Mouse (Mus musculus): ENCODE data around the gene Lrmp.
"Not testable (repeated sequence)": the region's sequence is repeated elsewhere in the genome, so short reads cannot be mapped to it uniquely, and the experiment has no call there.

Lrmp gene

DNA sequence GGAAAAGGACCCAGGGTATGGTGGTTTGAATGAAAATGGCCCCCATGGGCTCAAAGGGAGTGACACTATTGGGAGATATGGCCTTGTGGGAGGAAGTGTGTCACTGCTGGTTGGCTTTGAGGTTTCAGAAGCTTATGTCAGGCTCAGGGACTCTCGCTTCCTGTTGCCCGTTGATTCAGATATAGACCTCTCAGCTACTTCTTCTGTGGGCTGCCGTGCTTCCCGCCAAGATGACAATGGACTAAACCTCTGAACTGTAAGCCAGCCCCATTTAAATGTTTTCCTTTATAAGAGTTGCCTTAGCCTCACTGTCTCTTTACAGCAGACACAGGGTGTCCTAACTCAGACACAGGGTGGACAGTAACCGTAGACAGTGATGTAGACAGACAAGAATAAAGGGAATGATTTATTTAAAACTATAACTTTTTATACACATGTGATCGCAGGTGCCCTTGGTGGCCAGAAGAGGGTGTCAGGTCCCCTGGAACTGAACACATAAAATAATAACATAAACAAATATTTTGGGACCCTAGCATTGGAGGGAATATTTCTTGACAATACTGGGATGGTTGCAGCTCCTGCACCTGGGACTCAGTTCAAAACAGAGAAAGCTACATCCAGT, at the start of gene Lrmp:
Gene Lrmp (plus strand): TSS at position 178 of the 622 bp plus-strand sequence.
- no peak for DNase-seq (ENCODE audit: extremely low spot score, low read depth, low spot score)

GRCm38 (mm10) chr6:145066416-145066815, 49.0 kb upstream of the Lrmp start:
- no peak for DNase-seq (ENCODE audit: extremely low spot score, low read depth, low spot score)

DNA sequence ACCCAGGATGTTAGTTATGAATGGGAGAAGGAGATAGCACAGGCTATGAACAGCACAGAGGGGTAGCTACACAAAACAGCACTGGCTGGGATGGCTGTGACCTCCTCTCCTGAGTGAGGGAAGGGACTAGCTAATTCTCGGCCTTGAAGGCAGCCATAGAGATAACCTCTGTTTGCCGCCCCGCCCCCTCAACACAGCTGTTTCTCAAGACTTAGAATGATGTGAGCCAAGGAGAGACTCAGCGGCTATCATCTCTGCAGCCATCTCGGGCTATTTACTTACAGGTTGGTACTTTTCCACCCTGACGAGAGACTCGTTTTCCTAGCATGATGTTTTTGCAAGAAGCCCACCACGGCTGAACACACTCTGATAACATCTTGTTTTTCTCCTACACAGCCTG, 47.8 kb upstream of the Lrmp start:
- no peak for DNase-seq (ENCODE audit: extremely low spot score, low read depth, low spot score)

GRCm38 (mm10) chr6:145069397-145069796, 46.1 kb upstream of the Lrmp start:
- no peak for DNase-seq (ENCODE audit: extremely low spot score, low read depth, low spot score)

DNA sequence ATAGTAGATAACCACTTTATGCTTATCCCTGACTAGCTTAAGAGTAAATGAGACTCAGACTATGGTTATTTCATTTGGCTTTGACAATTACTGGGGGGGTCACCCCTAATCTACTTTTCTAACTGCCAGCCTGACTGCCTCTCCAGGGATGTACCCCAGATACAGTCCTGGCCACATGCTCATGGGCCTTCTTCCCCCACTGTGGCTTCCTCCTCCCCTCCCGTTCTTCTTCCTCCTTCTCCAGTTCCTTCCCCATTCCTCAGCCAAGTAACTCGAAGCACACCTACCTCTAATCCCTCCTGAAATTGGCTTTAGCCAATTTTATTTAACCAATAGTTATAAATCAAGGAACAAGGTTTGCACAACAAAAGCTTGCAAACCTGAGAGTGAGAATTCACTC, 45.5 kb upstream of the Lrmp start:
- DNase-seq (ENCODE audit: extremely low spot score, low read depth, low spot score) = no peak

GRCm38 (mm10) chr6:145074461-145074860, 41.0 kb upstream of the Lrmp start:
- DNase-seq (ENCODE audit: extremely low spot score, low read depth, low spot score) = no peak

DNA sequence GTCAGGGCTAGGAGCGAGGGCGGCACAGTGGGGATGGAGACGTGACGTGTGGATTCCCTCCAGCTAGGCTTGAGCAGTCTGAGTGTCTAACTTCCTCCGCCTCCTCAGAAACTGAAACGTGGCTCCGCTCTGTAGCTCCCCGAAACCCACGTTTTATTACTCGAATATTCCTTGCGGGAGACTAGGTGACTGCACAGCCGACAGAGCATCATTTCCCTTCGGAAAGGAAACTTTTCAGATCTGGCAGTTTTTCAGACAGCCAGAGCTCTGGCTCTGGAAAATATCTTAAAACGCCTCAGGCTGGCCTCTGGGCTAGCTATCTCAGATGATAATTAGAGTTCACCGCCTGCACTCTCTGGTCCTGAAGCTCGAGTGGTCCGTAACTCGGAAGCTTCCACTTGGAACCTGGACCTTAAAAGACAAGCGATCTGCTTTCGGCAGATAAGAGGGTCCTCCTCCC, 40.3 kb upstream of the Lrmp start:
- DNase-seq (ENCODE audit: extremely low spot score, low read depth, low spot score) = no peak

DNA sequence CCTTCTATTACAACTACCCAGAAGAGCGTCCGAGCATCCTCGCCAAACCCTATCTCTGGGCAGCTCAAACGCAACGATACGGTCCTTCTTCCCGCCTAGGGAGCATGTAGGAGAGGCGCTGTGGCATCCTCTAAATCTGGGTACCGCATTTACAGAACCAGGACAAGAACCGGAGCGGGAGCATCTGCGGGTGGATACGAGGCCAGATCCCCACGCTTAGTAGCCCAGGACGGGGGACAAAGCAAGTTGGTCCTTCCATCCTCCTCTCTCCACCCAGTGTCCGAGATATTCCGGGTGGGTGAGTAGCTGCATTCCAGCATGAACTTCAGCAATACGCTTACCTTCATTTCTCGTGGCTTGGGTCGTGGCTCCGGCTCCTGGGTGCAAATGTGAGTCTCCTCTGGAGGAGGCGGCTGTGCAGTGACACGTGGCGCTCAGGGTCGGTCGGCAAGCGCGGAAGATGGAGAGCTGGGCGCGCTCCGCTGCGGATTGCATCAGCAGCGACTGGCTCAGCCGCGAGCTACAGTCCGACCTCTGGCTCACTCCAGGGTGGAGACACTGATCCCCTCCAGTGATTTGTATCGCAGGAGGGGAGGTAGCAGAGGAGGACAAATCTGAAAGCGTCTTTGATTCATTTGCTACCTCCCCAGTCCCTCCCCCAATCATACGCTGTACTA, 39.8 kb upstream of the Lrmp start, which contains the start of gene Bcat1:
Gene Bcat1 (minus strand): TSS at position 637 of the 677 bp plus-strand sequence.
- DNase-seq (ENCODE audit: extremely low spot score, low read depth, low spot score) = no peak

DNA sequence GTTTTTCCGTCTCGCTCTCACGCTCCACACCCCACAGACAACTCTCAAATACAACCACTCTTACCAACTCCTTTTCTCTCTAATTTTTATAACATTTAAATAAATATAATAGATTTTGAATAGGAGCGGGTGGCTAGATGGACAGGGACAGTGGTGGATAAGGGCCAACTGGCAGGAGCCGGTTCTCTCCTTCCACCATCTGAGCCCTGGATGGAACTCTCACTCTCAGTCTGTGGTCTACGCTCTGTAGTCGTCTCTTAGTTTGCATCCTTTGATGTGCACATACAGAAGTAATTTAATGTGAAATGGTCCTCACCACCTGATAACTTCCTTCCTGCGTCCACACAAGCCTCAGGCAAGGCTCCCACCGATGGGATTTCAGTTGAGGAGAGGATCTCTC, 39.2 kb upstream of the Lrmp start:
- no peak for DNase-seq (ENCODE audit: extremely low spot score, low read depth, low spot score)

GRCm38 (mm10) chr6:145079087-145079759, 36.2 kb upstream of the Lrmp start:
- no peak for DNase-seq (ENCODE audit: extremely low spot score, low read depth, low spot score)

DNA sequence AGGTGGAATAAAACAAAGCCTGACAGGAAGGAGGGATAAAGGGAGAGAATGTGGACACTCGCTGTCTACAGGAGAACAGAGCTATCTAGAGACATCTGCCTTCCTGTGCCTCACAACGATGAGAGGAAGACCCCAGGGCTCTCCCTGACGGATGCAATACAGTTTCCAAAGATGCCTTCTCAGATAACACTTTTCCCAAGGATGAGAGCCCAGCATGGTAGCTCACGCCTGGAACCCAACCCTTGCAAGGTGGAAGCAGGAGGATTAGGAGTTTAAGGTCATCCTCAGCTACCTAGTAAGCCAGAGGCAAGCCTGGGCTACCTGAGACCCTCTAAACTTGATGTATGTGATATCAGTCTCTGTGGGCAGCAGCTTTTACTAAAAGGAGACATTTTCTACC, 33.7 kb upstream of the Lrmp start:
- DNase-seq (ENCODE audit: extremely low spot score, low read depth, low spot score) = no peak

DNA sequence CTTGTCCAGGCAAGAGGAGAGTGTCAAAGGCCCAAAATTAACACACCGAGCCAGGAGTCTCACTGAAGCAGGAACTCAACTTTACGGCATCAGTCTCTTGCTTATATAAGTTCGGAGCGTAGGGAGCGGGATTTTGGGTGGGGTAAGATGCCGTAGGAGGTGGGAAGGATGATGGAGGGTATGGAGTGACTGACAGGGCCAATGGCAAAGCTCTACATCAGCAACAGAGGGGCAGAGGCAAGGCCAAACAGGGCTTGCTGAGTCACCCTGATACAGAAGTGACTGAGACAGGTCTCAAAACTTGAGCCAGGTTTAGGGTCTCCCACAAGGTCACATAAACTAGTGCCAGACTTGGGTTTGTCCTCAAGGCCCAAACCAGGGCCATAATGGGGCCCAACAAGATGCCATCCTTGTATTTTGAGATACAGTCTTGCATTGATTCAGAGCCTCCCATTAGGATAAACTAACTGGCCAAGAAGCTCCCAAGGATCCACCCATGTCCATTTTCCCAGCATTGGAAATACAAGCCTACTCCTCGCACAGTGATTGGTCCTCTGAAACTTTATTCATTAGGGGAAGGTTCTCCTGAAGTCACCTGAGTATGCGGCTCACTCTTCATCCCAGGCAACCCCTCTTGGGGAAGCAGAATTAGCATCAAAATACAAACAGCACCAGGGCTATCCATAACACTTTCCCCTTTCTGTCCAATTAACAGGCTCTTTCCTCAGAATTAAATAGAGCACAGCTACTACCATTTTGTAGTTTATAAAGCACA, 30.9 kb upstream of the Lrmp start:
- no peak for DNase-seq (ENCODE audit: extremely low spot score, low read depth, low spot score)

DNA sequence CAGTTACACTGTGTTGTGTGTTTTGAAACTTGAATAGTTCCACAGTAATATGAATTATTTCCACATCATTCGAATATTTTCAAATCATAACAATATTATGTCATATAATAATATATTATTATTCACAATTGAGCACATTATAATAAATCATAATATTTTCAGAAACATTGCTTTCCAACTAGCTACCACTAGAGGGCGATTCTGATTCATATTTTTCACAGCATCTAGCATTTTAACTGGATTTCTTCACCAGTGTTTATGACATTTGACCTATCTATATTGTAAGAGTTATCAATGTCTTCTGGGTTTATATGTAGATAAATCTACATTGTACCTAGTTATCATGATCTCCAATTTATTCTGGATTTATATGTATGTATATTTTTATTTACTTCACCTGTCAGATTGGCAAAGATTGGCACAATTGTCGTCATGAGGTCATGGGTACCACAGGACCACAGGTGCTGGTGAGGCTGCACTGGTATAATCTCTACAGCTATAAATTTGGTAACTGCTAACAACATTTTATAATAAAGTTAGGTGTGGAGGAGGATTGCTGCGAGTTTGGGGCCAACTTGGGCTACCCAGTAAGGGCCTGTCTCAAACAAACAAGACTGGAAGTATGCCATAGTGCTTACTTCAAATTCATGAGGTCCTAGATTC, 26.9 kb upstream of the Lrmp start:
- DNase-seq (ENCODE audit: extremely low spot score, low read depth, low spot score) = no peak

DNA sequence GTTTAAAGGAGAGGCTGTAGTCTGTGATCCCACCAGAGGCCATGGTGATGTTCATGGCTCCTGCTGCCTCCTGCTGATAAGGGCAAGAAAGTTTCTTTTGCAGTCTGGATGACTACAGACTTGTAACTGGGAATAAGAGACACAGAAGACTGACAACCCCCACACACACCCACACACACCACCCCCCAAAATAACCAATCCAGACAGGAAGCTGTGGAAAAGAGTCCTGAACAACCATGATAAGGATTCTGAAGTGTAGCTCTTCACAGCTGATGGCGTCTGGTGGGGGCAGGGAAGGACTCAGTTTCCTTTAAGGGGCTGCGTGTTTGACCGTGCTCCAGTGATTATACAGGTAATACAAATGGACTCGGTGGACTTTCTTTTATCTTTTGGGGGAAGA, 26.1 kb upstream of the Lrmp start:
- DNase-seq (ENCODE audit: extremely low spot score, low read depth, low spot score) = no peak

DNA sequence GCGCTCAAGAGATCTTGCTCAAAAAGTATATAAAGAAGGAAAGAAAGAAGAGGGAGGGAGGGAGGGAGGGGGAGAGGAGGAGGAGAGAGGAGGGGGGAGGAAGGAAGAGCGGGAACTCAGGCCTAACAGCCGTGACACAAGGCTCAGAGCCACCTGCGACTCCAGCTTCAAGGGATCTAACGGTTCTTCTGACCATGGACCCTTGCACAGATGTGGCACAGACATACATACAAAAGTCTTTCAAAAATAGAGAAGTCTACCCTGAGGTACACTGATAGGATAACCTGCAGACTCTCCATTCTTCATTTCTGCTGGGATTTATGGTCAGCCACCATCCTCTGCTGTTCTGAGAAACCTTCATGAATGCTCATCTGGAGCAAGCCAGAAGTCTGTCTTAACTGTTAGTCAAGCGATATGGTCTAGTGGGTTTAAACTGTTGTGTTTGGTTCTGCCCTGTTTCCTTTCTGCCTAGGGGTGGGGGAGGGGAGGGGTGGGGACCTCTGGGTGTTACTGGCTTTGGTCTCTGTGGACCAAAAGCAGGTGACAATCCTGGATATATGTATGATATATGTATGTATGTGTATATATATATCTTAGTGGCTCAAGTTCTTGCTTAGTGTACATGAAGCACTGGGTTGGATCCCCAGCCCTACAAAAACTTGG, 25.1 kb upstream of the Lrmp start:
- DNase-seq (ENCODE audit: extremely low spot score, low read depth, low spot score) = no peak

DNA sequence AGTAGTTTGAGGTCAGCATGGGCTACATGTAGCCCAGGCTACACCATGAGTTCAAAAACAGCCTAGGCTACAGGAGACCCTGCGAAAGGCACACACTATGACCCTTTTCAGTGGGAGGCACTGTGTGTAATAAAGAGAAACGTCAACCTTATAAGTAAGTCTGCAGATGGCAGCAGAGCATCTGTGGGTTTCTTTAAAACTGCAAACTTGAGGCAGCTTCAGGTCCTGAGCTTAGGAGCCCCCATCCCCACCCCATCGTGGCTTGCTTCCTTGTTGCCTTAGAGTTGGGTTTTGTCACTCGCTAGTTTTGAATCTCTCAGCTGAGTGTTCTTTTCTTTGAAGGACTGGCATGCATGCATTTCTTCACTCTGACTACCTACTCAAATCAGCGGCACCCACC, 24.5 kb upstream of the Lrmp start:
- no peak for DNase-seq (ENCODE audit: extremely low spot score, low read depth, low spot score)

DNA sequence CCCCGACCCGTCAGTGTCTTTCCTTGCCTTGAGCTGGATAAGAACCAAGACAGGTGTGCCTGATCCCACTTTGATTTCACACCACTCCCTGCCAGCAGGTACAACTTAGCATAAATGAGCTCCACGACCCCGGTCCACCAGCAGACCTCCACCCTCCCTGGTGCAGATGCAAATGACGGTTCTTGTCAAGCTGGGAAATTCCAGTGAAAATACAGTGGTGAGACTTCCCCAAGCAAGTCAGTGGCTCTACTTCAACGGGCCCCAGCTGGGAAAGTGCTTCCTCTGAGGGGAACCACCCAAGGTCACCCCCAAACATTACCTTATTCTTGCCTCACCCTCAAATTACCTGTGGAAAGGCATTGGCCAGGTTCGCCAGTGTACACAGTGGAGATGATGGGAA, 23.5 kb upstream of the Lrmp start:
- no peak for DNase-seq (ENCODE audit: extremely low spot score, low read depth, low spot score)

DNA sequence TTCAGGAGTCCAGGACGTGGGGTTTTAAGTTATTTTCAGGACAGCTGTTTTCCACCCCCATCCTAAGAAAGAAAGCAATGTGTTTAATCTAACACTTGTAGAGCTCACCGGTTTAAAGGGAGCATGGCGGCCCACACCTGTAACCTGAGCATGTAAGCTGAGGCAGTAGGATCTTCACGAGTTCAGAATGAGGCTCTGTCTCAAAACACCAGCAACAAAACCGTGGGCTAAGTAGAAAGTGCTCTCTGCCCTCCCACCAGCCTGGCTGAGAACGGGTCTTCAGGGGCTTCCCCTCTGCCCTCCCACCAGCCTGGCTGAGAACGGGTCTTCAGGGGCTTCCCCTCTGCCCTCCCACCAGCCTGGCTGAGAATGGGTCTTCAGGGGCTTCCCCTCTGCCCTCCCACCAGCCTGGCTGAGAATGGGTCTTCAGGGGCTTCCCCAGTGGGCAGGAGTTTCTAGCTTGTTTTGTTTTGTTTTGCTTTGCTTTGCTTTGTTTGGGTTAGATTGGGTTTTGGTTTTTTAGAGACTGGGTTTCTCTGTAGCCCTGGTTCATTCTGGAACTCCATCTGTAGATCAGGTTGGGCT, 22.3 kb upstream of the Lrmp start:
- DNase-seq (ENCODE audit: extremely low spot score, low read depth, low spot score) = not testable (repeated sequence)

DNA sequence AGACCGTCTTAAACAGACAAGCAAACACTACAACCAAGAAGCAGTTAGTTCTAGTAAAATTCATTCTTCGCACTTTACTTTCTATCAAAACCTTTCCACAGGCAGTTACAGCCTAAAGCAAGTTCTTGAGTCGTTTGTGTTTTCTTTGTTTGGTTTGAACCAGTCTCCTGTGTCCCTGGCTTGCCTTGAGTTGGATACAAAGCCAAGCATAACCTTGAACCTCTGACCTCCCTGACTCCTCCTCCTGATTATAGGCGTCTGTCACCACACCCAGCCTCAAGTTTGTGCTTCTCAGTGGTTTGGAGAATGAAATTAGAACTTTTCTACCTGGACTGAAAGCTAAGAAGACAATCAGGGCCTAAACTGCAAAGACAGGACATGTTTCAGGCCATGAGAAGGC, 21.0 kb upstream of the Lrmp start:
- no peak for DNase-seq (ENCODE audit: extremely low spot score, low read depth, low spot score)

- no peak for DNase-seq (ENCODE audit: extremely low spot score, low read depth, low spot score)
Observed at GRCm38 (mm10) chr6:145100923-145101322, 14.5 kb upstream of the Lrmp start.

Data from hindlimb bud, embryonic 11.5 days (tissue).